Mouse (Mus musculus): ENCODE results near the gene Dusp10.

Dusp10 gene

DNA sequence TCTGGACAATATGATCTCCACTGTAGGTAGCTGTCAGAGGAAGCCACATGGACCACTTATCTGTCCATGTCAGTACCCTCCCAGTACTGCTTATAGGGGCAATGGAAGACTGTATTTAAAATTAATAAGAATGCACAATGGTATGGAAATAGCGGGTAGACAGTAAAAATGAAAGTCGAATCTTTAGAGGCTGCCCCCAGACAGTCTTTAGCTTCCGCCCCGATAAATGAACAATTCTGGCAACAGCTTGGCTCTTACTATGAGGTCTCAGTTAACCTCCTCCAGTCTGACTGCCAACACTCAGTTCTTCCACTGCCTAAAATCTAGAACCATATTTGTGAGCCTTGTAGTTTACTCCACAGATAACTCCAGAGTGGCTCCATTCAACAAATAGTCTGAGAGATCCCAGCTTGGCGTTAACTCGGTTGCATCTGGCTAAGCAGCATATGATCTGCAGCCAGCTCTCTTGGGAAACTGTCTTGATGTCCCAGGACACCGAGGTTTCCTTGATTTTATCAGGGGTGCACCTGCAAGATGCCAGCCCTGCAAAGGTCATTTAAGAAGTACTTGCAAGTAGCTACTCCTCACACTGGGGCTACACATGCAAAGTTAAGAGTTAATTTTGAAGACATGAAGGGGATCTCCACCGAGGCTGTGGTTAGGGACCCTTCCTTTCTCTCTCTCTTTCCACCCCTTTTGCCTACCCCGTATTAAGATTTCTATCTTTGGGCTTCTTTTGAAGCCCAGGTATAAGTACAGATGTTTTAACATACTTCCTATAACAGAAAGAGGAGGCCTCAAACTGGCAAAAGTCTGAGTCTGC lies 88.0 kb downstream of the Dusp10 start:
- DNase-seq (ENCODE audit: low spot score in 2 of 2): no peak

DNA sequence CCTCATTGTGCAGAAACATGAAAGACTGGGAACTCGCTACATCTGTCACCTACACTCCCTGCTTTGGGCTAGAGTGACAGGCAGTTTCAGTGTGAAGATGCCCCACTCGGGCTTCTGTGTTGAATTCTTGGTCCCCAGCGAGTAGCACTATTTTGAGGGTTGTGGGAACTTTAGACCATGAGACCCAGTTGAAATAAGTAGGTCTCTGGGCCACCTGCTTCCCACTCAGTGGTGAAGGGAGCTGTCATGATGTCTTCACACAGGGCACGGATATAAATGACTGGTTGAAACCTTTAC lies 88.6 kb downstream of the Dusp10 start:
- no peak for DNase-seq (ENCODE audit: low spot score in 2 of 2)

- no peak for DNase-seq (ENCODE audit: low spot score in 2 of 2)
Observed at GRCm38 (mm10) chr1:184106832-184107231, 93.7 kb downstream of the Dusp10 start.

- no peak for DNase-seq (ENCODE audit: low spot score in 2 of 2)
Observed at GRCm38 (mm10) chr1:184107448-184107847, 94.3 kb downstream of the Dusp10 start.

- no peak for DNase-seq (ENCODE audit: low spot score in 2 of 2)
Observed at GRCm38 (mm10) chr1:184108254-184108653, 95.2 kb downstream of the Dusp10 start.

DNA sequence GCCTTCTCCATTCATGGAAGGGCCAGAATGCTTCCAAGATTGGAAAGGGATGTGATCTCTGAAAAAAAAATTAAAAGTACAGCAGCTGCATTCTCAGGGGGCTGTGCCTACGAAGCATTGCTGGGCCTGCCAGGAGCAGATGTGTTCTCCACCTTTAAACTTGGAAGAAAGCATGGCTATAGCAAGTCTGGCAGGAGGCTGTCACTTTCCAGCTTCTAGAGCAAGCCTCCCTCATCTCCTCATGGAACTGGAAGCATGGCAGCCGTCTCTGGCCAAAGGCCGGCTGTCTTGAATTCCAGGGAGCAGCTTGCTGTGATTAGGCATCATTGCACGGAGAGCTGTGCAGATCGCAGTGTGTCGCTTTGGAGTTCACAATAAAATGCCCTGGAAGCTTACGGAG lies 104.5 kb downstream of the Dusp10 start:
- DNase-seq (ENCODE audit: low spot score in 2 of 2): no peak

GRCm38 (mm10) chr1:184117991-184118390 lies 104.9 kb downstream of the Dusp10 start:
- DNase-seq (ENCODE audit: low spot score in 2 of 2): no peak

DNA sequence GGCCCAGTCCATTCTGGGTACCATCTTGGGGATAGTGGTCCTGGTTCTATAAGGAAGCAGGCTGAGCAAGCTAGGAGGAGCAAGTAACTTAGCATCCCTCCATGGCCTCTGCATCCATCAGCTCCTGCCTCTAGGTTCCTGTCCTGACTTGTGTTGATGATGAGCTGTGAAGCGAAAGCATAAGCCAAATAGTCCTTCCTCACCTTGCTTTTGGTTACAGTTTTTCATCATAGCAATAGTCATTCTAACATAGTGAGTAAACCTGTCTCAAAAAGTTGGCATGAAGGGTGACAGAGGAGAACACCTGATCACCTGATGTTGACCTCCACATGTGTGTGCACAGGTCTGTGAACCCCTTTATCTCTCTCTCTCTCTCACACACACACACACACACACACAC lies 105.5 kb downstream of the Dusp10 start:
- no peak for DNase-seq (ENCODE audit: low spot score in 2 of 2)

Measured in left cerebral cortex, adult 9 months (tissue).